Mouse (Mus musculus) lung, postnatal 4 days (tissue): ENCODE results near the gene Spg11.
A peak's percentile ranks its signal among the peaks of the same experiment; 100 is the strongest.
"Not testable (repeated sequence)": the region's sequence is repeated elsewhere in the genome, so short reads cannot be mapped to it uniquely, and the experiment has no call there.

Experiments
- DNase-seq, 2 experiments: peaks; one replicate each; pipeline ENCODE4 v3.0.0; 2021

Gene Spg11

GRCm38 (mm10) chr2:122143111-122143510, 24.9 kb upstream of the Spg11 start:
- DNase-seq = no peak

- no peak for DNase-seq
These were observed 23.3 kb upstream of the Spg11 start for GRCm38 (mm10) chr2:122141332-122141967.

GRCm38 (mm10) chr2:122140815-122141214, 22.6 kb upstream of the Spg11 start:
- no peak for DNase-seq

- no peak for DNase-seq
These were observed 19.8 kb upstream of the Spg11 start for GRCm38 (mm10) chr2:122137839-122138465.

GRCm38 (mm10) chr2:122132618-122133017, 14.4 kb upstream of the Spg11 start:
- DNase-seq = no peak

GRCm38 (mm10) chr2:122132078-122132477, 13.9 kb upstream of the Spg11 start:
- no peak for DNase-seq

GRCm38 (mm10) chr2:122127635-122128034, 9.4 kb upstream of the Spg11 start:
- DNase-seq = no peak

GRCm38 (mm10) chr2:122126765-122127347, 8.7 kb upstream of the Spg11 start:
- DNase-seq = no peak

- no peak for DNase-seq
These were observed 7.7 kb upstream of the Spg11 start for GRCm38 (mm10) chr2:122125680-122126572.

GRCm38 (mm10) chr2:122116888-122117287, 1.3 kb downstream of the Spg11 start:
- no peak for DNase-seq

GRCm38 (mm10) chr2:122109714-122110113, 8.5 kb downstream of the Spg11 start:
- DNase-seq = peak; percentile 48 to 49

GRCm38 (mm10) chr2:122108101-122108500, 10.1 kb downstream of the Spg11 start:
- DNase-seq = no peak

- peak; percentile 30 to 35 for DNase-seq
These were observed 16.1 kb downstream of the Spg11 start for GRCm38 (mm10) chr2:122102070-122102469.

- not testable (repeated sequence) for DNase-seq
These were observed 20.5 kb downstream of the Spg11 start for GRCm38 (mm10) chr2:122097686-122098085.

GRCm38 (mm10) chr2:122093844-122094243, 24.3 kb downstream of the Spg11 start:
- no peak for DNase-seq

GRCm38 (mm10) chr2:122086446-122086845, 31.7 kb downstream of the Spg11 start:
- peak; percentile 41 to 54 for DNase-seq

- DNase-seq = peak; percentile 30 to 37
These were observed 36.3 kb downstream of the Spg11 start for GRCm38 (mm10) chr2:122081728-122082456.

- peak in 1 of 2 experiments; percentile 70 for DNase-seq
These were observed 48.3 kb downstream of the Spg11 start for GRCm38 (mm10) chr2:122069922-122070321.

- no peak for DNase-seq
These were observed 48.9 kb downstream of the Spg11 start for GRCm38 (mm10) chr2:122069144-122069912.

- no peak for DNase-seq
These were observed 51.9 kb downstream of the Spg11 start for GRCm38 (mm10) chr2:122066241-122066640.

GRCm38 (mm10) chr2:122065200-122065969, 52.8 kb downstream of the Spg11 start:
- DNase-seq = peak; percentile 47 to 70
